Mouse (Mus musculus): ENCODE measurements around the gene Fdx1.

- TF ChIP-seq CTCF (IDR thresholded peaks at IDR 0.05; ENCODE audit: low read depth) (no peak), EP300 (IDR thresholded peaks at IDR 0.05; ENCODE audit: low read depth) (no peak)
Observed at GRCm38 (mm10) chr9:51958981-51959380, 4.4 kb downstream of the Fdx1 start.
